Mouse (Mus musculus): ENCODE results near the gene Negr1. TPM values are rescaled to one million over a fixed set of nuclear protein-coding genes. Genes with fewer than 3 reads are reported as not detected.

Gene Negr1
- polyA plus RNA-seq, 1 experiment from 2014 or later = 1.3 TPM

DNA sequence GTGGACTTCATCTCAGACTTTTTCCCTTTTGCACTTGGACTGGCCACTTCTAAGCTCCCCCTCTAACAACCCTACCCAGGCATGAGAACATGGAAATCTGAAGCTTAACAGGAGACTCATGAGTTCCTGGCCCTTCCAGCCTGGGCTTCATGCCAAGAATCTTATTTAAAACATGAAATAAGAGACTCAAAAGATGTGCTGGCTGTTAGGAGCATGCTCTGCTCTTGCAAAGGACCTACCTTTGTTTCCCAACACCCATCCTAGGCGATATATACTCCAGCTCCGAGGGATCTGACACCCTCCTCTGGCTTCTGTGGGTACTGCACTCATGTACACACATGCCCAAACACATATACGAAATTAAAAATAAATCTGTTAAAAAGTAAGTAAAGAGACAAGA is 797.3 kb downstream of the Negr1 start:
- Histone ChIP-seq H3K9me3 (replicated peaks) (no peaks in the 10 kb centered on the region), H3K4me2 (no peak overlapping the region), H3K4me1 (replicated peaks) (peaks cover 10% of the 10 kb centered on the region; the same call in 1 of the 2 replicates), H3K27ac (peak overlapping the region; percentile 70), H3K9ac (no peak overlapping the region), H3K4me3 (no peak overlapping the region), H3K27me3 (no peaks in the 10 kb centered on the region), H3K36me3 (no peaks in the 10 kb centered on the region)
- ATAC-seq (replicated peaks; ENCODE audit: insufficient number of reproducible peaks, insufficient read depth, low FRiP score, low read depth) = peak; percentile 89
- 41% methylated on average over 3 of the region's 3 CpGs for WGBS

DNA sequence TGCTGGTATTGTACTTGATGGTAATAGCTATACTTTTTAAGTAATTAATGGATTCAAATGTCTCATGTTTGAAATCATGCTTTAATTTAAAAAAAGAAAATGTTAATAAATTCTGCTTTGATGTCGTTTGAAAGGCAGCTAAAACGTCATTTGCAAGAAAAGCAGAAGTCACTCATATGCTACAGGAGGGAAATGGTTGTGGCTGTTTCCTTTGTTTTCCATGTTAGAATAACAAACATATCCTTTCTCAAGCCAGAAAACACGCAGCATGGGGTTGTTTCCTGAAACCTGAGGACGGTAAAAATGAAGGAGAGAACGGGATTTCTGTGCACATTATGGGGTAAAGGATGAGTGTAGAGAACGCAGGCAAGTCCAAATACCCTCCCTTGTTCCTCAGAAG is 798.2 kb downstream of the Negr1 start:
- no peak overlapping the region for H3K27ac ChIP-seq
- H3K9me3 ChIP-seq (replicated peaks) = no peaks in the 10 kb centered on the region
- H3K4me2 ChIP-seq = no peak overlapping the region
- H3K4me3 ChIP-seq = no peak overlapping the region
- 68% methylated on average over 6 of the region's 6 CpGs for WGBS
- H3K9ac ChIP-seq = no peak overlapping the region
- no peaks in the 10 kb centered on the region for H3K27me3 ChIP-seq
- no peak for ATAC-seq (replicated peaks; ENCODE audit: insufficient number of reproducible peaks, insufficient read depth, low FRiP score, low read depth)
- peaks cover 10% of the 10 kb centered on the region; the same call in 1 of the 2 replicates for H3K4me1 ChIP-seq (replicated peaks)
- no peaks in the 10 kb centered on the region for H3K36me3 ChIP-seq

All from heart, embryonic 15.5 days (tissue).